Mouse (Mus musculus) left cerebral cortex, adult 11 months (tissue): ENCODE results near the gene Olfr419.

Experiments used
- DNase-seq: peaks from one replicate; pipeline ENCODE4 v3.0.0; 2022; ENCODE audit warnings: low spot score

Gene Olfr419

DNA sequence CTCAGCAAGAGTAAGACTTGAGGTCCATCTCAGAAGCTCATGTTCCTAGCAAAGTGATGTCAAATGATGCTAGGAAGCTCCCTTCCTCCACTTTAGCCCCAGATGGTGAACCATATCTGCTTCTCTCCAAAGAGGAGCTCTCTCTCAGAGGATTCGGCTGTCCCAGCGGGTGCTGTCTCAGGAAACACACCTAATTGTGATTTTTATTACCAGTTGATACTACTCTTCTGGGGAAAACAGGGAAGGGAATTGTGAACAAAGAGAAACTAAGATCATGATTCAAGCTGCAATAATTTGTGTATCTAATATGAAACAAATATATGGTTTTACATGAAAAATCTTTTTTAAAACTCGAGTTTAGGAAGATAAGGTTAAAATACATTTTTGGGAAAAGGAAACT, at the start of gene Olfr419:
Gene Olfr419, minus strand, starts transcription at position 101 of the 400 bp plus-strand sequence.
- DNase-seq, result no peak

DNA sequence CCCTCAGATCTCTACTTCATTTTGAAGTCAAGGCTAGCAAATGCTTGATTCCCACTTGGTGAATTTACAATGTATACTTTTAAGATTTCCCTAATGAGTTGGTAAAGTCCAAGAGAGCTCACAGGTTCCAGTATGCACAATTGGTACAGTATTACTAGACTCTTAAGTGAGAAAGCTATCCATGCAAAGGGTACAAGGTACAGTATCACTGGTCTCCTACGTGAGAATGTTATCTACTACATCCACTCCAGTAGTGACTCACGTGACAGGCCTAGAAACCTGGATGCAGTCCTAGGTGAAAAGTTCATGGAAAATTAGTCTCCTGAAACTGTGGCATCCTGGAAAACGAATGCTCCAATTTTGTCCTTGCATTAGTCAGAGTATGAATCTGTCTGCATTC, 18.8 kb upstream of the Olfr419 start:
- no peak for DNase-seq

DNA sequence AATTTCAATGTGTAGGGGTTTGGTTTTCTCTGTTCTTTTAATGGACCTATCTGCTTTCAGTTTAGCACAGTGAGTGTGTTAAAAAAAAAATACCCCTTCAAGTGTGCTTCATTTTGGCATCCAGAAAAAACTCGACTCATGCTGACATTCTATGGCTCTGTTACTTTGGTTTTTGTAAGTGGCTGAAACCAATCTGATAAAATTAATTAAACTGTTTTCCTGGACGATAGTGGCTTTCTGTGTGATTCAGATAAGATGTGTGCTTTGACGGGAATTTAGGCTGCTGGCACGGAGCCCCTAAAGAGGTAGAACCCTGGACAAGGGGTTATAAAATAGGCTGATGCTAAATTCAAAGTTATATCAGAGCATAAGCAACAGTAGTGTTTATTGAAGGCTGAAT, 17.3 kb upstream of the Olfr419 start:
- DNase-seq, result no peak

DNA sequence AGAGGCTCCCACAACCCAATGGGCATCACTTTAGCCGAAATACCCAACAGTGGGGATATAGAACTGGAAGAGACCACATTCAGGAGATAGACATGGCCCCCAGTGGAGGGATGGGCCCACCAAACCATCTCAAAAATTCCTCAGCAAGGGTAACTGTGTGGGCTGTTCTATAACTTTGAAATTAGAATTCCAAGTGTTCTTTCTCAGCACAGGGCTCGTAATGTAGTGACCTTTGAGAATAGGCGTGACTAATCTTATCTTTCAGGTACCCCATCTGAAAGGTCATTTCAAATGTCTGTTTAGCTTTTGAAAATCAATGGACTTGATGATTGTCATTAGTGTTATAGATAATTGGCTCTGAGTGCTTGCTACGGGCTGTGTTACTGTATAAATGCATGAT, 16.0 kb upstream of the Olfr419 start:
- no peak for DNase-seq

DNA sequence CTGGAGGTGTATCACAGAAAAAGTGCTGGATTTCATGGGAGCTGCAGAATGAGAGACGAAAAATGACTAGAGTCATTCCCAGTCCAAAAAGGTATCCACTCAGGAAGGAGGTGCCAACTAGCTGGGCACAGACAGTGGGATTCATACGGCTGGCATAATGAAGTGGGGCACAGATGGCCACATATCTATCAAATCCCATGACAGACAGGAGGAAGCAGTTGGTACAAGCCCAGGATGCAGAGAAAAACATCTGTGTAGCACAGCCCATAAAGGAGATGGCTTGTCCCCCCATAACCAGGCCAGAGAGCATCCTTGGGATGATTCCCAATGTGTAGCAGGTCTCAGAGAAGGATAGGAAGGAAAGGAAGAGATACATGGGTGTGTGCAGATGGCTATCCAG, 1.5 kb downstream of the Olfr419 start:
- DNase-seq, result no peak

DNA sequence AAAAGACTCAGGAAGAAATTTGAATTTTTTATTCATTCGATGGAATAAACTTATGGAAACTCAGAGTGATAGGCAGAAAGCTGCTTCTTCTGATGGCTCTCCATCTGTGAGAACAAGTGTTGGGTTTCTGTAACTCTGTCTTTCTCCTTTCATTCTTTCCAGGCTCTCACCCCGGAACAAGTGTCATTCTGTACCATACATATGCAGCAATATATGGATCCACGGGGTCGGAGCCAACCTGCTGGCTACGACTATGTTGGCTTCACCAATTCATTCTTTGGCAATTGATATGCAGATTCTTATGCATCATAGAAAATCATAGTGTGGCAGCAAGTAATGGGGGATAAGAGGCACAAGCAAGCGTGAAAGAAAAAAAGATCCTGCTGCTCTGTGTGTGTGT, 4.7 kb downstream of the Olfr419 start:
- no peak for DNase-seq

DNA sequence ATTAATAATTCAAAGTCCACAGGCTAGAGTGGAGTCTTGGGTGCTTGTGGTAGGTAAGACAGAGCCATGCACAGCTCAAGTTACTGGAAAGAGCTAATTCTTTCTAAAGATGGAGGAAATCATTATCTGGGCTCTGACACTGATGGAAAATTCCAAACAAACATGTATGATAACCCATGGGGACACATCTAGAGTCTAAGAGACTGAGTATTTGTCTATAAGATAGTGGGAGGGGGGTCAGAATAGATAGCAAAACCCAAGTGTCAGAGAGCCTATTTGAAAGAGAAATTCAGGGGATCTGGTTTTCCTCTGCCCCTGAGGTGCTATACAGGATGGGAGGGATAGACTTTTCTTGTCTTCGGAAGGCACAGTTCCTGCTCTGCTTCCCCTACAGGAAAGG, 5.8 kb downstream of the Olfr419 start:
- DNase-seq, result no peak

DNA sequence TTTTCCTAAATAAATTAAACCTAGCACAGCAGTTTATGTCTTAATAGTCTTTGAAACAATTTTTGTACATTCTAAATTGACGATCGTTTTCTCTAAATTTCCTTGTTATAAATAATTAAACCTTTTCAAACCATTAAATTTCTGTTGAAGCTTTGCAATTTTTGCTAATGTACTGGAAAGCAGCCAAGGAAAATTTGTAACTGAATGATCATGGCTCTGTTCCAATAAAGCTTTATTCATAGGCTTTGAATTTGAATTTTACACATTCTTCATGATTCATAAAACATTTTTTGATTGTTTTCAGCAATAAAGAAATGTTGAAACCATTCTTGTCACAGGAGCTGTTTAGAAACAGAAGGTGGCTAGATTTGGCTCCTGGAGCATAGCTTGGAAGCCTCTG, 7.2 kb downstream of the Olfr419 start:
- DNase-seq, result no peak

DNA sequence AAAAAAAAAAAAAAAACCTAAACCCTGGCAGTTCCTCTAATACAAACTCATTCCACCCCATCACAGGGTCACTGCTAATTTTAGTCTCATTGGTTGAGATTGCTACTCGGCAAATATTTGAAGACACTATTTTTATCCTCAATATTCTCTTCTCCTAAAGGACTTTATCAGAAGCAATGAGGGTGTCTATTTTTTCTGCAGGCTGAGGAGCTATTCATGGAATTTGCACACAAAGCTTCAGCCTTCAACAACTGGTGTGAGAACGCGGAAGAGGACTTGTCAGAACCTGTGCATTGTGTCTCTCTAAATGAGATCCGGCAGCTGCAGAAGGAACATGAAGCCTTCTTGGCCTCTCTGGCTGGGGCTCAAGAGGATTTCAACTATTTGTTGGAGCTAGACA, 11.9 kb downstream of the Olfr419 start:
- no peak for DNase-seq

DNA sequence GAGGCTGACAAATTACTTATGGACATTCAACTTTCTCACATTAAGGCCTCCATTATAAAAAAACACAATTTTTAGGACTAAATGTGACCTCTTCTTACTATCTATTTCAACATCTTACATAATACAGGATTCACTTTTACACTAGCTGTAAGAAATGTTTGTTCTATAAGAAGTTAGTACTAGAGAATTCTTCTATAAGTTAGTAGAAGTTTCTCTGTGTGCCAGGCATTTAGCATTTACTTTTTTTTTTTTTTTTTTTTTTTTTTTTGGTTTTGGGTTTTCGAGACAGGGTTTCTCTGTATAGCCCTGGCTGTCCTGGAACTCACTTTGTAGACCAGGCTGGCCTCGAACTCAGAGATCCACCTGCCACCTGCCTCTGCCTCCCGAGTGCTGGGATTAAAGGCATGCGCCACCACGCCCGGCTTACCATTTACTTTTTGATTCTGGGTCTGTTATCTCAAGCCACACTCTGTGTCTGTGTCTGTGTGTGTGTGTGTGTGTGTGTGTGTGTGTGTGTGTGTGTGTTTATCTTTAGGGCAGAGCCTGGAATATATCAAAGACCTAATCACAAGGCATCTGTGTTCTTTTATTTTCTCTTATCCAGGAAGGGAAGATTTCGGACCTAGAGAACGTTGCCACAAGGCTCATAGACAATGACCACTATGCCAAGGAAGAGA, 35.2 kb downstream of the Olfr419 start:
- DNase-seq, result no peak

DNA sequence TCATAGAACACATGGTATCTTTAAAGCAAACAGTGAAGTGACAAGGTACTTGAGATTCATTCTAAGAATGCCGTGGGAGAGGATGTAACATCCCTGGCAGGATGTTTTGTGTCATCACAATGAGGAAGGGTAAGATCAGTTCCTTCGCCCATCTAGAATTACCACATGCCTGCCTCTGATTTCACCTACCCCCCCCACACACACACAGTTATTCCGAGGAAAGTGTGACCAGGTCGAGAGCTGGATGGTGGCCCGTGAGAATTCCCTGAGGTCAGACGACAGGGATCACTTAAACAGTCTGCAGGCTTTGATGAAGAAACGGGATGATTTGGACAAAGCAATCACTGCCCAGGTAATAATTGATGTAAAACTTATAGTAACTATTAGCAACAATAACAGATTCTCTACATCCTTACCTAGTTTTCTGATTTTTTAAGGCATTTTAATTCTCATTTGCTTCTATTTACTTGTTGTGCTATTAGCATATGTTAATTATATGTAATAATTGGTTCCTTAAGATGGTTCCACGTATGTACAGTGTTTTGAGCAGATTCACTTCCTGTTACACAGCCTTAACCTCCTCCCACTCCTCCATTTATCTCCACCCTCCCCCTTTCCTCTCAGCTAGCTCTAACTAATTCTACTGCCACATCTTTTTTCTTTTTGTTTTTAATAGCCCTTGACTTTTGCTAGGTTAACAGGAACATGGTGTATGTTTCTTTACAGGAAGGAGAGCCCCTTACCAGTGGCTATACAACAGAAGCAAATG, 36.4 kb downstream of the Olfr419 start:
- DNase-seq, result no peak

DNA sequence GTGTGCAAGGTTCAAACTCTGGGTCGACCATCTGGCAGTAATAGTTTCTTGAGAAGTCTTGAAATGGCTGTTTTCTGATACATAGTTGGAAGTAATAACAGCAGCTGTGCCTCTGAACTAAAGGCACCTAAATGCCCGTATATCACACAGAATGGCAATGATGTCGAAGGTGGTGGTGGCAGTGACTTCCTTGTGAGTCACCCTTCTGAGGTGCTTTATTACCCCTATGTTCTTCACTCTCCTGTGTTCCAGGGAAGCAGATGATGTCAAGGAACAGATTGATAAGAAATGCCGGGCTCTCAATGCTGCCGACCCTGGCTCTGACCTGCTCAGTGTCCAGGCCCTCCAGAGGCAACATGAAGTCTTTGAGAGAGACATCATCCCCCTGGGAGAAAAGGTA, 39.6 kb downstream of the Olfr419 start:
- DNase-seq, result no peak

DNA sequence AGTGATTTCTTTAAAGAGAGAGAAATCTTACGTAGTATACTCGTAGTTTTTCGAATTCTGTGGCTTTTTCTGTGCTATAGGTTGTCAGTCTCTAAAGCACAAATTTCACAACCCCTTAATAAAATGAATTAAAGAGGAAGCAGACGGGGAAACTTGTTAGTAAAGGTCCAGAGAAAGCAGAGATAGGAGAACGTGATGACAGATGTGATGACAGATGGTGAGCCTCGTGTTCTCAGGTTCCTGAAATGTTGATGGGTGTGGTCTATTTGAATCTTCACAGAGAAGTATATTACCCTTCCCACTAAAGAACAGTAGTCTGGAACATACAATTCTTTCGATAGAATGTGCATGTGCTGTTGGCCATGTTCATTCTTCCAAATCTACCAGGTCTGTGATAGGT, 47.2 kb downstream of the Olfr419 start:
- no peak for DNase-seq
